In genomic region chr8:122575286-122575685, GRCm38 (mm10) we compare ENCODE assay signal across 8 mouse cellular contexts. TPM values are rescaled to one million over a fixed set of nuclear protein-coding genes. Genes with fewer than 3 reads are reported as not detected.
DNase-seq lines count a peak whose midpoint lies in the region; ATAC-seq and TF ChIP-seq lines count a peak whose summit lies in the region.

No protein-coding gene starts in this region.

- H3K9me3 ChIP-seq in heart, embryonic 15.5 days (replicated peaks) = no peaks in the 10 kb centered on the region
- H3K9me3 ChIP-seq in hindbrain, embryonic 16.5 days (ENCODE audit: control insufficient read depth, low read length) = no peaks in the 10 kb centered on the region
- no peaks in the 10 kb centered on the region for H3K9me3 ChIP-seq in midbrain, embryonic 13.5 days

- H3K9ac ChIP-seq in heart, embryonic 15.5 days = 0 out of 2 replicates have a peak overlapping the region, but pooled peaks have one; percentile 81
- peak overlapping the region; percentile 78 for H3K9ac ChIP-seq in hindbrain, embryonic 16.5 days (ENCODE audit: low read depth, low read length)
- H3K9ac ChIP-seq in midbrain, embryonic 13.5 days (replicated peaks) = peak overlapping the region; percentile 86

- H3K4me3 ChIP-seq in heart, embryonic 15.5 days = peak overlapping the region; percentile 80
- H3K4me3 ChIP-seq in bone marrow macrophage, adult 2 months (ENCODE audit: insufficient read depth, low read length) = peak overlapping the region; percentile 73
- no peak overlapping the region for H3K4me3 ChIP-seq in hindbrain, embryonic 16.5 days (ENCODE audit: low read length)
- peak overlapping the region; percentile 67; the same call in 1 of the 2 replicates for H3K4me3 ChIP-seq in midbrain, embryonic 13.5 days (replicated peaks)

- peak overlapping the region; percentile 95 for H3K4me2 ChIP-seq in heart, embryonic 15.5 days
- H3K4me2 ChIP-seq in hindbrain, embryonic 16.5 days (ENCODE audit: low read length) = peak overlapping the region; percentile 64
- peak overlapping the region; percentile 87 for H3K4me2 ChIP-seq in midbrain, embryonic 13.5 days (replicated peaks)

- H3K27me3 ChIP-seq in heart, embryonic 15.5 days = no peaks in the 10 kb centered on the region
- H3K27me3 ChIP-seq in hindbrain, embryonic 16.5 days (replicated peaks; ENCODE audit: control insufficient read depth, insufficient read depth, low read length) = no peaks in the 10 kb centered on the region
- H3K27me3 ChIP-seq in midbrain, embryonic 13.5 days = no peaks in the 10 kb centered on the region

- DNase-seq in heart, adult 9 months (ENCODE audit: low spot score in 2 of 2) = no peak
- no peak for DNase-seq in thymus, adult 18-20 months
- no peak for DNase-seq in gastrocnemius, adult 18-20 months (ENCODE audit: low spot score)
- no peak for DNase-seq in natural killer cell, adult 2 months (ENCODE audit: low spot score in 2 of 2)

- peak overlapping the region; percentile 24 for H3K27ac ChIP-seq in heart, embryonic 15.5 days
- H3K27ac ChIP-seq in bone marrow macrophage, adult 2 months (ENCODE audit: insufficient read depth, low read depth, low read length) = peak overlapping the region; percentile 67
- no peak overlapping the region for H3K27ac ChIP-seq in hindbrain, embryonic 16.5 days (ENCODE audit: low read depth, low read length)
- H3K27ac ChIP-seq in midbrain, embryonic 13.5 days = no peak overlapping the region

- 68% methylated on average over 8 of the region's 8 CpGs for WGBS in heart, embryonic 15.5 days
- 76% methylated on average over 8 of the region's 8 CpGs for WGBS in hindbrain, embryonic 16.5 days
- WGBS in midbrain, embryonic 13.5 days = 77% methylated on average over 8 of the region's 8 CpGs

- no peak for ATAC-seq in heart, embryonic 15.5 days (replicated peaks; ENCODE audit: insufficient number of reproducible peaks, insufficient read depth, low FRiP score, low read depth)
- no peak for ATAC-seq in hindbrain, embryonic 16.5 days
- ATAC-seq in midbrain, embryonic 13.5 days = no peak

- H3K36me3 ChIP-seq in heart, embryonic 15.5 days = peaks cover 31% of the 10 kb centered on the region
- H3K36me3 ChIP-seq in hindbrain, embryonic 16.5 days (ENCODE audit: control insufficient read depth, insufficient read depth, low read length) = peaks cover 11% of the 10 kb centered on the region; the same call in 1 of the 2 replicates
- H3K36me3 ChIP-seq in midbrain, embryonic 13.5 days = peaks cover 32% of the 10 kb centered on the region

- H3K4me1 ChIP-seq in heart, embryonic 15.5 days (replicated peaks) = peaks cover 45% of the 10 kb centered on the region
- H3K4me1 ChIP-seq in bone marrow macrophage, adult 2 months (ENCODE audit: control insufficient read depth, insufficient read depth, low read length) = peaks cover 12% of the 10 kb centered on the region
- peaks cover 23% of the 10 kb centered on the region for H3K4me1 ChIP-seq in hindbrain, embryonic 16.5 days (ENCODE audit: control insufficient read depth, insufficient read depth, low read depth, low read length)
- peaks cover 34% of the 10 kb centered on the region for H3K4me1 ChIP-seq in midbrain, embryonic 13.5 days (replicated peaks)

- no peak for TF ChIP-seq POLR2A in bone marrow macrophage, adult 2 months (IDR thresholded peaks at IDR 0.05; ENCODE audit: borderline replicate concordance, low read depth, low read length)

- TF ChIP-seq CTCF in bone marrow macrophage, adult 2 months (IDR thresholded peaks at IDR 0.05; ENCODE audit: low read depth, low read length) = no peak

RNA-seq across cellular contexts. Expression of gene Aprt, which starts 1.4 kb away (rescaled TPM):
- polyA plus RNA-seq in heart, embryonic 15.5 days (2015; fragmentation: Nextera tagmentation; extraction: Ambion mirVana) = 163 and 208 TPM in 2 replicates
- 187 and 203 TPM in 2 replicates for polyA plus RNA-seq in bone marrow macrophage, adult 2 months (2012; ENCODE audit: insufficient read depth, insufficient read length, missing spikeins)
- 202 and 203 TPM in 2 replicates for polyA plus RNA-seq in hindbrain, embryonic 16.5 days (2015; fragmentation: Nextera tagmentation; extraction: Ambion mirVana)
- polyA plus RNA-seq in midbrain, embryonic 13.5 days (2015; fragmentation: Nextera tagmentation; extraction: Ambion mirVana) = 136 and 152 TPM in 2 replicates
- 10 to 100 TPM; 39.6 to 40.1 TPM for total RNA-seq in gastrocnemius, adult 18-20 months (2021)

RNA-seq across cellular contexts. Expression of gene Cdt1, which starts 7.5 kb away (rescaled TPM):
- polyA plus RNA-seq in heart, embryonic 15.5 days (2015; fragmentation: Nextera tagmentation; extraction: Ambion mirVana) = 24.5 and 28.4 TPM in 2 replicates
- 18.5 and 22.9 TPM in 2 replicates for polyA plus RNA-seq in bone marrow macrophage, adult 2 months (2012; ENCODE audit: insufficient read depth, insufficient read length, missing spikeins)
- polyA plus RNA-seq in hindbrain, embryonic 16.5 days (2015; fragmentation: Nextera tagmentation; extraction: Ambion mirVana) = 8.0 and 11.4 TPM in 2 replicates
- polyA plus RNA-seq in midbrain, embryonic 13.5 days (2015; fragmentation: Nextera tagmentation; extraction: Ambion mirVana) = 13.8 and 14.1 TPM in 2 replicates
- under 1 TPM; 0.30 to 0.66 TPM for total RNA-seq in gastrocnemius, adult 18-20 months (2021)

RNA-seq across cellular contexts. Expression of gene Piezo1, which starts 24.2 kb away (rescaled TPM):
- 11.5 and 13.9 TPM in 2 replicates for polyA plus RNA-seq in heart, embryonic 15.5 days (2015; fragmentation: Nextera tagmentation; extraction: Ambion mirVana)
- 32.1 and 36.2 TPM in 2 replicates for polyA plus RNA-seq in bone marrow macrophage, adult 2 months (2012; ENCODE audit: insufficient read depth, insufficient read length, missing spikeins)
- 1.7 and 3.5 TPM in 2 replicates for polyA plus RNA-seq in hindbrain, embryonic 16.5 days (2015; fragmentation: Nextera tagmentation; extraction: Ambion mirVana)
- polyA plus RNA-seq in midbrain, embryonic 13.5 days (2015; fragmentation: Nextera tagmentation; extraction: Ambion mirVana) = 1.6 and 2.9 TPM in 2 replicates
- 10 to 100 TPM; 11.5 to 13.2 TPM for total RNA-seq in gastrocnemius, adult 18-20 months (2021)

RNA-seq across cellular contexts. Expression of gene Galns, which starts 36.0 kb away (rescaled TPM):
- 8.0 and 12.2 TPM in 2 replicates for polyA plus RNA-seq in heart, embryonic 15.5 days (2015; fragmentation: Nextera tagmentation; extraction: Ambion mirVana)
- polyA plus RNA-seq in bone marrow macrophage, adult 2 months (2012; ENCODE audit: insufficient read depth, insufficient read length, missing spikeins) = 32.8 and 36.7 TPM in 2 replicates
- 8.7 TPM in 2 replicates for polyA plus RNA-seq in hindbrain, embryonic 16.5 days (2015; fragmentation: Nextera tagmentation; extraction: Ambion mirVana)
- 3.9 and 4.7 TPM in 2 replicates for polyA plus RNA-seq in midbrain, embryonic 13.5 days (2015; fragmentation: Nextera tagmentation; extraction: Ambion mirVana)
- 1 to 10 TPM; 1.0 to 1.1 TPM for total RNA-seq in gastrocnemius, adult 18-20 months (2021)

RNA-seq across cellular contexts. Expression of gene Trappc2l, which starts 36.2 kb away (rescaled TPM):
- 47.1 and 56.2 TPM in 2 replicates for polyA plus RNA-seq in heart, embryonic 15.5 days (2015; fragmentation: Nextera tagmentation; extraction: Ambion mirVana)
- 55.0 and 59.6 TPM in 2 replicates for polyA plus RNA-seq in bone marrow macrophage, adult 2 months (2012; ENCODE audit: insufficient read depth, insufficient read length, missing spikeins)
- 109 and 110 TPM in 2 replicates for polyA plus RNA-seq in hindbrain, embryonic 16.5 days (2015; fragmentation: Nextera tagmentation; extraction: Ambion mirVana)
- 98.5 and 102 TPM in 2 replicates for polyA plus RNA-seq in midbrain, embryonic 13.5 days (2015; fragmentation: Nextera tagmentation; extraction: Ambion mirVana)
- 10 to 100 TPM; 39.9 to 46.1 TPM for total RNA-seq in gastrocnemius, adult 18-20 months (2021)

Comparison
In these comparisons a context has a peak if more than half of its experiments do, and no peak if none do; other contexts are left out.
1. H3K27ac ChIP-seq: peak in heart, embryonic 15.5 days (single experiment) and bone marrow macrophage, adult 2 months (single experiment); none in hindbrain, embryonic 16.5 days (single experiment) and midbrain, embryonic 13.5 days (single experiment).
2. Peak in every context shown above with its lines, with median percentiles within 50 percentile points of each other: H3K4me2 ChIP-seq and H3K9ac ChIP-seq.